Mouse (Mus musculus) small intestine, adult 2 months (tissue): Measurements from ENCODE around the gene 2210016L21Rik.

Source experiments
- CTCF ChIP-seq: fragments of 200-500 bp; IDR thresholded peaks from 2 replicates; pipeline ENCODE4 v1.5.1; 2012; ENCODE audit warnings: low read depth, mild to moderate bottlenecking, control low read depth, inconsistent platforms, low read length, moderate library complexity, mixed read lengths; ENCODE audit not compliant: insufficient replicate concordance, insufficient read length; ENCODE audit errors: extremely low read depth
- POLR2A ChIP-seq: fragments of 200-500 bp; IDR thresholded peaks from 2 replicates; pipeline ENCODE4 v1.6.1; 2012; ENCODE audit warnings: low read depth, mild to moderate bottlenecking, control low read depth, inconsistent platforms, low read length, moderate library complexity

- TF ChIP-seq CTCF (no peak), POLR2A (no peak)
Observed at GRCm38 (mm10) chr5:114951279-114951880, 9.4 kb downstream of the 2210016L21Rik start.
